Mouse (Mus musculus) kidney, adult 18-20 months (tissue): ENCODE measurements around the gene Hoxb5.
A peak's percentile ranks its signal among the peaks of the same experiment; 100 is the strongest.

ENCODE experiments used
- DNase-seq: peaks from one replicate; pipeline ENCODE4 v3.0.0; 2021

Gene Hoxb5

GRCm38 (mm10) chr11:96272024-96272921 is 30.9 kb upstream of the Hoxb5 start:
- peak; percentile 71 for DNase-seq

- peak; percentile 39 for DNase-seq
These were observed 28.7 kb upstream of the Hoxb5 start for GRCm38 (mm10) chr11:96274428-96274827.

GRCm38 (mm10) chr11:96275896-96276295 is 27.2 kb upstream of the Hoxb5 start:
- peak; percentile 65 for DNase-seq

GRCm38 (mm10) chr11:96277151-96278044 is 25.7 kb upstream of the Hoxb5 start:
- peak; percentile 63 for DNase-seq

GRCm38 (mm10) chr11:96278324-96278723 is 24.8 kb upstream of the Hoxb5 start:
- DNase-seq = peak; percentile 42

- DNase-seq = peak; percentile 91
These were observed 24.4 kb upstream of the Hoxb5 start for GRCm38 (mm10) chr11:96278773-96279172.

- peak; percentile 81 for DNase-seq
These were observed 23.5 kb upstream of the Hoxb5 start for GRCm38 (mm10) chr11:96279421-96280233.

GRCm38 (mm10) chr11:96280399-96281378 is 22.4 kb upstream of the Hoxb5 start:
- DNase-seq = peak; percentile 73

GRCm38 (mm10) chr11:96281396-96281795 is 21.7 kb upstream of the Hoxb5 start:
- peak; percentile 67 for DNase-seq

GRCm38 (mm10) chr11:96281855-96282570 is 21.1 kb upstream of the Hoxb5 start, which contains the start of gene Hoxb8:
Hoxb8 (plus strand) TSS chr11:96281905.
- DNase-seq = peak; percentile 62

GRCm38 (mm10) chr11:96282795-96283430 is 20.2 kb upstream of the Hoxb5 start:
- peak; percentile 70 for DNase-seq

GRCm38 (mm10) chr11:96284041-96284749 is 18.9 kb upstream of the Hoxb5 start:
- peak; percentile 82 for DNase-seq

- DNase-seq = peak; percentile 76
These were observed 18.1 kb upstream of the Hoxb5 start for GRCm38 (mm10) chr11:96284774-96285734.

- peak; percentile 91 for DNase-seq
These were observed 17.1 kb upstream of the Hoxb5 start, which contains the start of gene Hoxb7 for GRCm38 (mm10) chr11:96285771-96286738. Hoxb7 (plus strand) TSS chr11:96286623.

GRCm38 (mm10) chr11:96286739-96287385 is 16.3 kb upstream of the Hoxb5 start:
- peak; percentile 85 for DNase-seq

- no peak for DNase-seq
These were observed 15.7 kb upstream of the Hoxb5 start for GRCm38 (mm10) chr11:96287411-96287810.
